Mouse (Mus musculus): Measurements from ENCODE around the gene Insm1. TPM values are rescaled to one million over a fixed set of nuclear protein-coding genes. Genes with fewer than 3 reads are reported as not detected.
A peak's percentile ranks its signal among the peaks of the same experiment; 100 is the strongest.

Insm1 gene
- polyA plus RNA-seq (2014; fragmentation: Nextera tagmentation; extraction: Ambion mirVana), result 11.9 and 12.3 TPM in 2 replicates

GRCm38 (mm10) chr2:146221076-146221928 lies at the start of gene Insm1:
Gene Insm1, plus strand, starts transcription at chr2:146221921.
- H3K9ac ChIP-seq (ENCODE audit: low read depth, low read length), result peak within 1 kb of the TSS; percentile 76
- under 1% methylated on average over 69 of the region's 86 CpGs for WGBS
- H3K9me3 ChIP-seq (ENCODE audit: control insufficient read depth, low read length), result no peaks in the 10 kb centered on the region
- no peaks in the 10 kb centered on the region for H3K36me3 ChIP-seq (ENCODE audit: control insufficient read depth, insufficient read depth, low read length)
- H3K27me3 ChIP-seq (ENCODE audit: control insufficient read depth, insufficient read depth, low read length), result peaks cover 35% of the 10 kb centered on the region
- H3K4me1 ChIP-seq (replicated peaks; ENCODE audit: control insufficient read depth, insufficient read depth, low read length), result peaks cover 12% of the 10 kb centered on the region
- DNase-seq (ENCODE audit: low spot score) (peak; percentile 83), ATAC-seq (ENCODE audit: low FRiP score) (peak; percentile 71)
- peak within 1 kb of the TSS; percentile 82 for H3K4me2 ChIP-seq (replicated peaks; ENCODE audit: low read depth, low read length)
- peak within 1 kb of the TSS; percentile 94 for H3K27ac ChIP-seq (ENCODE audit: low read depth, low read length)
- H3K4me3 ChIP-seq (ENCODE audit: low read depth, low read length), result peak within 1 kb of the TSS; percentile 67

- H3K4me2 ChIP-seq (replicated peaks; ENCODE audit: low read depth, low read length), result no peak overlapping the region
- H3K27me3 ChIP-seq (ENCODE audit: control insufficient read depth, insufficient read depth, low read length), result no peaks in the 10 kb centered on the region
- no peak overlapping the region for H3K9ac ChIP-seq (ENCODE audit: low read depth, low read length)
- 41% methylated on average over 4 of the region's 4 CpGs for WGBS
- ATAC-seq (ENCODE audit: low FRiP score) (no peak), DNase-seq (ENCODE audit: low spot score) (no peak)
- H3K36me3 ChIP-seq (ENCODE audit: control insufficient read depth, insufficient read depth, low read length), result no peaks in the 10 kb centered on the region
- H3K27ac ChIP-seq (ENCODE audit: low read depth, low read length), result no peak overlapping the region
- H3K9me3 ChIP-seq (ENCODE audit: control insufficient read depth, low read length), result no peaks in the 10 kb centered on the region
- H3K4me3 ChIP-seq (ENCODE audit: low read depth, low read length), result no peak overlapping the region
- peaks cover 4% of the 10 kb centered on the region; the same call in 1 of the 2 replicates for H3K4me1 ChIP-seq (replicated peaks; ENCODE audit: control insufficient read depth, insufficient read depth, low read length)
Observed at GRCm38 (mm10) chr2:146172106-146172505, 49.6 kb upstream of the Insm1 start.

- Histone ChIP-seq H3K4me3 (ENCODE audit: low read depth, low read length) (no peak overlapping the region), H3K9ac (ENCODE audit: low read depth, low read length) (no peak overlapping the region), H3K4me2 (replicated peaks; ENCODE audit: low read depth, low read length) (no peak overlapping the region), H3K9me3 (ENCODE audit: control insufficient read depth, low read length) (no peaks in the 10 kb centered on the region; the same call in 1 of the 2 replicates), H3K36me3 (ENCODE audit: control insufficient read depth, insufficient read depth, low read length) (no peaks in the 10 kb centered on the region), H3K27ac (ENCODE audit: low read depth, low read length) (no peak overlapping the region), H3K4me1 (replicated peaks; ENCODE audit: control insufficient read depth, insufficient read depth, low read length) (no peaks in the 10 kb centered on the region), H3K27me3 (ENCODE audit: control insufficient read depth, insufficient read depth, low read length) (no peaks in the 10 kb centered on the region)
- DNase-seq (ENCODE audit: low spot score), result no peak
- ATAC-seq (ENCODE audit: low FRiP score), result no peak
- 90% methylated on average over 7 of the region's 7 CpGs for WGBS
Observed at GRCm38 (mm10) chr2:146174173-146174572, 47.5 kb upstream of the Insm1 start.

GRCm38 (mm10) chr2:146178718-146179117 lies 43.0 kb upstream of the Insm1 start:
- no peak overlapping the region for H3K27ac ChIP-seq (ENCODE audit: low read depth, low read length)
- H3K9ac ChIP-seq (ENCODE audit: low read depth, low read length), result no peak overlapping the region
- 92% methylated on average over 1 of the region's 1 CpGs for WGBS
- no peak overlapping the region for H3K4me2 ChIP-seq (replicated peaks; ENCODE audit: low read depth, low read length)
- no peaks in the 10 kb centered on the region for H3K36me3 ChIP-seq (ENCODE audit: control insufficient read depth, insufficient read depth, low read length)
- no peak overlapping the region for H3K4me3 ChIP-seq (ENCODE audit: low read depth, low read length)
- no peaks in the 10 kb centered on the region; the same call in 1 of the 2 replicates for H3K9me3 ChIP-seq (ENCODE audit: control insufficient read depth, low read length)
- H3K27me3 ChIP-seq (ENCODE audit: control insufficient read depth, insufficient read depth, low read length), result no peaks in the 10 kb centered on the region
- ATAC-seq (ENCODE audit: low FRiP score), result no peak
- no peaks in the 10 kb centered on the region for H3K4me1 ChIP-seq (replicated peaks; ENCODE audit: control insufficient read depth, insufficient read depth, low read length)
- no peak for DNase-seq (ENCODE audit: low spot score)

- WGBS, result 74% methylated on average over 24 of the region's 24 CpGs
- no peaks in the 10 kb centered on the region for H3K9me3 ChIP-seq (ENCODE audit: control insufficient read depth, low read length)
- H3K27me3 ChIP-seq (ENCODE audit: control insufficient read depth, insufficient read depth, low read length), result no peaks in the 10 kb centered on the region
- DNase-seq (ENCODE audit: low spot score) (no peak), ATAC-seq (ENCODE audit: low FRiP score) (no peak)
- H3K4me1 ChIP-seq (replicated peaks; ENCODE audit: control insufficient read depth, insufficient read depth, low read length), result no peaks in the 10 kb centered on the region
- H3K4me3 ChIP-seq (ENCODE audit: low read depth, low read length), result no peak overlapping the region
- H3K27ac ChIP-seq (ENCODE audit: low read depth, low read length), result no peak overlapping the region
- H3K36me3 ChIP-seq (ENCODE audit: control insufficient read depth, insufficient read depth, low read length), result no peaks in the 10 kb centered on the region
- H3K9ac ChIP-seq (ENCODE audit: low read depth, low read length), result no peak overlapping the region
- H3K4me2 ChIP-seq (replicated peaks; ENCODE audit: low read depth, low read length), result no peak overlapping the region
Observed at GRCm38 (mm10) chr2:146183830-146184793, 37.6 kb upstream of the Insm1 start.

- no peaks in the 10 kb centered on the region for H3K36me3 ChIP-seq (ENCODE audit: control insufficient read depth, insufficient read depth, low read length)
- no peaks in the 10 kb centered on the region for H3K9me3 ChIP-seq (ENCODE audit: control insufficient read depth, low read length)
- H3K4me1 ChIP-seq (replicated peaks; ENCODE audit: control insufficient read depth, insufficient read depth, low read length), result no peaks in the 10 kb centered on the region
- no peak overlapping the region for H3K9ac ChIP-seq (ENCODE audit: low read depth, low read length)
- DNase-seq (ENCODE audit: low spot score) (no peak), ATAC-seq (ENCODE audit: low FRiP score) (no peak)
- WGBS, result 93% methylated on average over 11 of the region's 11 CpGs
- no peaks in the 10 kb centered on the region for H3K27me3 ChIP-seq (ENCODE audit: control insufficient read depth, insufficient read depth, low read length)
- H3K4me3 ChIP-seq (ENCODE audit: low read depth, low read length), result no peak overlapping the region
- no peak overlapping the region for H3K4me2 ChIP-seq (replicated peaks; ENCODE audit: low read depth, low read length)
- no peak overlapping the region for H3K27ac ChIP-seq (ENCODE audit: low read depth, low read length)
Observed at GRCm38 (mm10) chr2:146196126-146196525, 25.6 kb upstream of the Insm1 start.

GRCm38 (mm10) chr2:146197947-146198346 lies 23.8 kb upstream of the Insm1 start:
- no peak for DNase-seq (ENCODE audit: low spot score)
- ATAC-seq (ENCODE audit: low FRiP score), result no peak

GRCm38 (mm10) chr2:146210968-146211367 lies 10.8 kb upstream of the Insm1 start:
- Histone ChIP-seq H3K4me3 (ENCODE audit: low read depth, low read length) (no peak overlapping the region), H3K36me3 (ENCODE audit: control insufficient read depth, insufficient read depth, low read length) (no peaks in the 10 kb centered on the region), H3K9me3 (ENCODE audit: control insufficient read depth, low read length) (no peaks in the 10 kb centered on the region), H3K27me3 (ENCODE audit: control insufficient read depth, insufficient read depth, low read length) (peaks cover 4% of the 10 kb centered on the region; the same call in 1 of the 2 replicates), H3K9ac (ENCODE audit: low read depth, low read length) (no peak overlapping the region), H3K4me1 (replicated peaks; ENCODE audit: control insufficient read depth, insufficient read depth, low read length) (peaks cover 2% of the 10 kb centered on the region; the same call in 1 of the 2 replicates), H3K27ac (ENCODE audit: low read depth, low read length) (no peak overlapping the region), H3K4me2 (replicated peaks; ENCODE audit: low read depth, low read length) (no peak overlapping the region)
- WGBS, result 36% methylated on average over 4 of the region's 4 CpGs
- DNase-seq (ENCODE audit: low spot score), result no peak
- ATAC-seq (ENCODE audit: low FRiP score), result no peak

More at GRCm38 (mm10) chr2:146197947-146198346, 23.8 kb upstream of the Insm1 start:
- Histone ChIP-seq H3K9ac (ENCODE audit: low read depth, low read length) (no peak overlapping the region), H3K4me1 (replicated peaks; ENCODE audit: control insufficient read depth, insufficient read depth, low read length) (no peaks in the 10 kb centered on the region), H3K4me2 (replicated peaks; ENCODE audit: low read depth, low read length) (no peak overlapping the region), H3K4me3 (ENCODE audit: low read depth, low read length) (no peak overlapping the region), H3K9me3 (ENCODE audit: control insufficient read depth, low read length) (no peaks in the 10 kb centered on the region), H3K27ac (ENCODE audit: low read depth, low read length) (no peak overlapping the region), H3K36me3 (ENCODE audit: control insufficient read depth, insufficient read depth, low read length) (no peaks in the 10 kb centered on the region), H3K27me3 (ENCODE audit: control insufficient read depth, insufficient read depth, low read length) (no peaks in the 10 kb centered on the region)
- 88% methylated on average over 7 of the region's 7 CpGs for WGBS

All from hindbrain, embryonic 11.5 days (tissue).